Mouse (Mus musculus) MEL (cell line): ENCODE results near the gene Myo18a. TPM values are rescaled to one million over a fixed set of nuclear protein-coding genes. Genes with fewer than 3 reads are reported as not detected.

Source experiments
- DNase-seq: peaks from one replicate; pipeline ENCODE4 v3.0.0; 2011; ENCODE audit warnings: low read depth, low spot score
- H3K27ac ChIP-seq: 2 replicates; pipeline ENCODE4 v1.5.1; 2012; ENCODE audit warnings: low read depth, mild to moderate bottlenecking, control low read depth, low read length, moderate library complexity; ENCODE audit not compliant: control insufficient read depth
- H3K27me3 ChIP-seq, 2 experiments: fragments of 150-350 bp in 1 of 2; sonication (generic) in 1 of 2; 2 replicates each; pipeline ENCODE4 v1.6.1; 2012; ENCODE audit warnings: low read length in 2 of 2, mild to moderate bottlenecking in 2 of 2, improper control_type of control experiment in 1 of 2, moderate library complexity in 1 of 2; ENCODE audit not compliant: insufficient read depth in 2 of 2, control insufficient read depth in 1 of 2
- H3K36me3 ChIP-seq, 2 experiments: 2 replicates each; pipeline ENCODE4 v1.6.1; 2012 to 2014; ENCODE audit warnings: low read length in 2 of 2, improper control_type of control experiment in 1 of 2, inconsistent platforms in 1 of 2, mild to moderate bottlenecking in 1 of 2; ENCODE audit not compliant: insufficient read depth in 2 of 2, control insufficient read depth in 1 of 2
- H3K4me1 ChIP-seq, 2 experiments: fragments of 150-350 bp in 1 of 2; sonication (generic) in 1 of 2; 2 replicates each; pipeline ENCODE4 v1.6.1; 2012; ENCODE audit warnings: low read length in 2 of 2, improper control_type of control experiment in 1 of 2, mild to moderate bottlenecking in 1 of 2; ENCODE audit not compliant: insufficient read depth in 2 of 2, control insufficient read depth in 1 of 2
- H3K4me3 ChIP-seq, 2 experiments: fragments of 150-350 bp in 1 of 2; sonication (generic) in 1 of 2; 2 replicates each; pipeline ENCODE4 v1.5.1; 2012; ENCODE audit warnings: low read depth in 2 of 2, low read length in 2 of 2, mild to moderate bottlenecking in 2 of 2, moderate library complexity in 2 of 2, control low read depth in 1 of 2, improper control_type of control experiment in 1 of 2; ENCODE audit not compliant: control insufficient read depth in 1 of 2, insufficient read depth in 1 of 2
- H3K79me2 ChIP-seq: 2 replicates; pipeline ENCODE4 v1.6.1; 2012; ENCODE audit warnings: mild to moderate bottlenecking, low read length, moderate library complexity; ENCODE audit not compliant: control insufficient read depth, poor library complexity, insufficient read depth
- H3K9ac ChIP-seq: 2 replicates; pipeline ENCODE4 v1.6.1; 2012; ENCODE audit warnings: low read depth, mild to moderate bottlenecking, control low read depth, low read length, moderate library complexity; ENCODE audit not compliant: control insufficient read depth, poor library complexity, severe bottlenecking
- H3K9me3 ChIP-seq: fragments of 150-350 bp; sonication (generic); replicated peaks from 2 replicates; pipeline ENCODE4 v1.6.1; 2012; ENCODE audit warnings: mild to moderate bottlenecking, low read length, improper control_type of control experiment, moderate library complexity; ENCODE audit not compliant: insufficient read depth
- CHD1 ChIP-seq: IDR thresholded peaks from 2 replicates; pipeline ENCODE4 v1.6.1; 2012; ENCODE audit warnings: low read depth, mild to moderate bottlenecking, inconsistent platforms, low read length, improper control_type of control experiment
- CHD2 ChIP-seq: IDR thresholded peaks from 2 replicates; pipeline ENCODE4 v1.6.1; 2011; ENCODE audit warnings: low read length, improper control_type of control experiment
- E2F4 ChIP-seq: IDR thresholded peaks from 2 replicates; pipeline ENCODE4 v1.6.1; 2011; ENCODE audit warnings: low read depth, low read length, improper control_type of control experiment, borderline replicate concordance
- ELF1 ChIP-seq: IDR thresholded peaks from 2 replicates; pipeline ENCODE4 v1.6.1; 2014; ENCODE audit warnings: low read depth, mild to moderate bottlenecking, inconsistent platforms, low read length, improper control_type of control experiment, moderate library complexity
- EP300 ChIP-seq, 2 experiments: IDR thresholded peaks; 2 replicates each; pipeline ENCODE4 v1.6.1; 2011; ENCODE audit warnings: improper control_type of control experiment in 2 of 2, low read length in 2 of 2, low read depth in 1 of 2, mild to moderate bottlenecking in 1 of 2
- GABPA ChIP-seq: IDR thresholded peaks from 2 replicates; pipeline ENCODE4 v1.6.1; 2012; ENCODE audit warnings: low read depth, mild to moderate bottlenecking, inconsistent platforms, low read length, improper control_type of control experiment, moderate library complexity
- GATA1 ChIP-seq: IDR thresholded peaks from 2 replicates; pipeline ENCODE4 v1.6.1; 2011; ENCODE audit warnings: low read depth, low read length, improper control_type of control experiment
- HCFC1 ChIP-seq: IDR thresholded peaks from 2 replicates; pipeline ENCODE4 v1.6.1; 2012; ENCODE audit warnings: low read depth, mild to moderate bottlenecking, inconsistent platforms, low read length, improper control_type of control experiment, moderate library complexity
- JUND ChIP-seq: IDR thresholded peaks from 2 replicates; pipeline ENCODE4 v1.6.1; 2011; ENCODE audit warnings: low read depth, mild to moderate bottlenecking, improper control_type of control experiment, low read length
- KAT2A ChIP-seq: conservative IDR thresholded peaks from 2 replicates; pipeline ENCODE4 v1.6.1; 2012; ENCODE audit warnings: low read depth, low read length, improper control_type of control experiment, inconsistent platforms
- MAX ChIP-seq: IDR thresholded peaks from 2 replicates; pipeline ENCODE4 v1.6.1; 2011; ENCODE audit warnings: low read length, improper control_type of control experiment
- MAZ ChIP-seq: IDR thresholded peaks from 2 replicates; pipeline ENCODE4 v1.6.1; 2012; ENCODE audit warnings: low read depth, mild to moderate bottlenecking, inconsistent platforms, low read length, improper control_type of control experiment
- MEF2A ChIP-seq: IDR thresholded peaks from 2 replicates; pipeline ENCODE4 v1.6.1; 2014; ENCODE audit warnings: low read depth, mild to moderate bottlenecking, inconsistent platforms, low read length, improper control_type of control experiment; ENCODE audit not compliant: poor library complexity, insufficient replicate concordance, severe bottlenecking; ENCODE audit errors: extremely low read depth
- MXI1 ChIP-seq: IDR thresholded peaks from 2 replicates; pipeline ENCODE4 v1.6.1; 2011; ENCODE audit warnings: mild to moderate bottlenecking, low read depth, low read length, improper control_type of control experiment
- MYC ChIP-seq: IDR thresholded peaks from 2 replicates; pipeline ENCODE4 v1.6.1; 2011; ENCODE audit warnings: low read depth, mild to moderate bottlenecking, low read length, improper control_type of control experiment, moderate library complexity
- NELFE ChIP-seq: IDR thresholded peaks from 2 replicates; pipeline ENCODE4 v1.6.1; 2011; ENCODE audit warnings: low read depth, low read length, improper control_type of control experiment
- NRF1 ChIP-seq: IDR thresholded peaks from 2 replicates; pipeline ENCODE4 v1.6.1; 2014; ENCODE audit warnings: low read depth, mild to moderate bottlenecking, inconsistent platforms, low read length, improper control_type of control experiment, moderate library complexity; ENCODE audit not compliant: poor library complexity, insufficient read depth, severe bottlenecking
- POLR2A ChIP-seq, 2 experiments: IDR thresholded peaks; 2 replicates each; pipeline ENCODE4 v1.6.1; 2011 to 2012; ENCODE audit warnings: low read length in 2 of 2, mild to moderate bottlenecking in 2 of 2, control low read depth in 1 of 2, improper control_type of control experiment in 1 of 2, low read depth in 1 of 2, moderate library complexity in 1 of 2; ENCODE audit not compliant: control insufficient read depth in 1 of 2, insufficient read depth in 1 of 2, poor library complexity in 1 of 2
- POLR2AphosphoS2 ChIP-seq: IDR thresholded peaks from 2 replicates; pipeline ENCODE4 v1.6.1; 2011; ENCODE audit warnings: low read length, improper control_type of control experiment
- POLR2AphosphoS5 ChIP-seq: IDR thresholded peaks from 2 replicates; pipeline ENCODE4 v1.6.1; 2012; ENCODE audit warnings: low read depth, borderline replicate concordance, mild to moderate bottlenecking, inconsistent platforms, low read length, moderate library complexity, mixed read lengths
- RAD21 ChIP-seq: IDR thresholded peaks from 2 replicates; pipeline ENCODE4 v1.6.1; 2011; ENCODE audit warnings: mild to moderate bottlenecking, low read depth, low read length, improper control_type of control experiment
- RCOR1 ChIP-seq: IDR thresholded peaks from 2 replicates; pipeline ENCODE4 v1.6.1; 2012; ENCODE audit warnings: low read depth, mild to moderate bottlenecking, inconsistent platforms, low read length, improper control_type of control experiment
- SMC3 ChIP-seq: IDR thresholded peaks from 2 replicates; pipeline ENCODE4 v1.6.1; 2011; ENCODE audit warnings: low read depth, low read length, improper control_type of control experiment
- TAL1 ChIP-seq: IDR thresholded peaks from 2 replicates; pipeline ENCODE4 v1.6.1; 2012; ENCODE audit warnings: mild to moderate bottlenecking, inconsistent platforms, low read length, moderate library complexity, mixed read lengths
- TBP ChIP-seq: IDR thresholded peaks from 2 replicates; pipeline ENCODE4 v1.8.0; 2011; ENCODE audit warnings: low read depth, low read length, improper control_type of control experiment
- TCF12 ChIP-seq: IDR thresholded peaks from 2 replicates; pipeline ENCODE4 v1.6.1; 2014; ENCODE audit warnings: low read depth, mild to moderate bottlenecking, inconsistent platforms, low read length, improper control_type of control experiment, moderate library complexity
- UBTF ChIP-seq: IDR thresholded peaks from 2 replicates; pipeline ENCODE4 v1.6.1; 2012; ENCODE audit warnings: low read depth, mild to moderate bottlenecking, inconsistent platforms, low read length, improper control_type of control experiment, moderate library complexity, borderline replicate concordance; ENCODE audit not compliant: insufficient read depth
- USF1 ChIP-seq: IDR thresholded peaks from 2 replicates; pipeline ENCODE4 v1.6.1; 2014; ENCODE audit warnings: low read depth, mild to moderate bottlenecking, inconsistent platforms, low read length, improper control_type of control experiment, moderate library complexity
- USF2 ChIP-seq, 2 experiments: IDR thresholded peaks; 2 replicates each; pipeline ENCODE4 v1.6.1; 2011 to 2012; ENCODE audit warnings: improper control_type of control experiment in 2 of 2, low read length in 2 of 2, borderline replicate concordance in 1 of 2, inconsistent platforms in 1 of 2, low read depth in 1 of 2, mild to moderate bottlenecking in 1 of 2; ENCODE audit not compliant: insufficient read depth in 1 of 2
- ZC3H11A ChIP-seq: IDR thresholded peaks from 2 replicates; pipeline ENCODE4 v1.6.1; 2012; ENCODE audit warnings: low read depth, mild to moderate bottlenecking, inconsistent platforms, low read length, improper control_type of control experiment
- ZKSCAN1 ChIP-seq: IDR thresholded peaks from 2 replicates; pipeline ENCODE4 v1.6.1; 2012; ENCODE audit warnings: low read depth, mild to moderate bottlenecking, inconsistent platforms, low read length, improper control_type of control experiment, moderate library complexity
- ZNF384 ChIP-seq: IDR thresholded peaks from 2 replicates; pipeline ENCODE4 v1.6.1; 2012; ENCODE audit warnings: low read depth, mild to moderate bottlenecking, inconsistent platforms, low read length, improper control_type of control experiment
- polyA plus RNA-seq, 2 experiments: library from polyadenylated mRNA; stranded (reverse) in 1 of 2; unstranded in 1 of 2; fragments of >175 nt in 1 of 2; fragments of >200 nt in 1 of 2; gene quantifications; 2 replicates each; pipeline versions ENCODE4 v1.2.1 to v1.2.4; 2012; ENCODE audit warnings: low replicate concordance in 2 of 2, low read depth in 1 of 2; ENCODE audit not compliant: insufficient read length in 2 of 2, insufficient read depth in 1 of 2, missing spikeins in 1 of 2
- total RNA-seq: library from RNA; depleted of rRNA; stranded (reverse); fragments of 300-350 nt; gene quantifications from 2 replicates; pipeline ENCODE4 v1.2.3, GENCODE M21; 2012

Gene Myo18a
- total and polyA plus RNA-seq, 3 experiments: 13.1 to 18.0 TPM; not detected in 1

DNA sequence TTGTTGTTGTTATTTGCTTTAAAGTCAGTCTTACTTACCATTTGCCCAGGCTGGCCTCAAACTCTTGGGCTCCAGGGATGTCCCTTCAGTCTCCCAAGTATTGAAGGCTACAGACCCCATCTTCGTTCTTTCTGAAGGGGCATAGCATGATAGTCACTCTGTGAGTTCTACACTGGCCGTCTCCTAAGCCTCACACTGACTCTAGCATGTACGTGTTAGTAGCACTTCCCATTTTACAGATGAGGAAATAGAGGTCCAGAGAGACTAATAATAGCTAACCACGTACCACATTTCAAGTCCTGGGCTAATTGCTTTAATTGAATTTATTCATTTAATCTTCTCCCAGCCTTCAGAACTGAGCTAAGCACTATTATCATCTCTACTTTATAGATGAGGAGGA is 3.0 kb upstream of the Myo18a start:
- H3K27ac ChIP-seq: no peak overlapping the region

DNA sequence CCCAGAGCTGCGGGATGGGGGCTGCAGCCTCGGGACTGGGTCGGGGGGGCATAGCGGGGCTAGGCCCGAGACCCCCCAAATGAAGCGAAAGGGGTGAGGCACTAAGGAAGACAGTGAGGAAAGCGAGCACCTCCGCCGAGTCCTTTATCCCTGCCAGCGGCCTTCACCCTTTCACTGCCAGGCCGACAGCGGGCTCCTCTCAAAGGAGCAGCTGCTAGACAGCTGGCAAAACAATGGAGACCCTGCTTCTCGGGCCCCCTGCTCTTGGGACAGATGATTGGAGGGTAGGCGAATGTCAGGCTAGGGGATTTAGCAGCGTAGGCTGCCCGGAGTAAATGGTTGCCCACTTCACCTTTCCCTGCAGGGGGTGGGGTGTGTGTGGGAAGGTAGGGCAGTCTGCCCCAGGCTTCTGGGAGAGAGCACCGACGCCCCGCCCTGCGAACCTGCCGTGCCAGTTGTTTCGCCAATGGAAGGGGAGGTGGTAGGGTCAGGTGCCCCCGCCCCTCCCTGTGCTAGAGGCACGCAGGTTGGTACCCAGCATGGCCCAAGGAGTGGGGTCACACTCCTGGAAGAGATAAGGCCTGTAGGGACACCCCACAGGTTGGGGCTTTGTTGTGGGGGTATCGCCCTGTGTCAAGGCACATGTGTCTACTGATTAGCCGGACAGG is 761 bp downstream of the Myo18a start:
- Histone ChIP-seq H3K9ac (peak overlapping the region; percentile 89), H3K27me3 (peaks cover 0 to 7% of the 10 kb centered on the region in 2 experiments; a peak in 2 of 4 replicates), H3K36me3 (no peaks in the 10 kb centered on the region), H3K27ac (no peak overlapping the region), H3K79me2 (peaks cover 5% of the 10 kb centered on the region), H3K4me1 (peaks cover 0 to 12% of the 10 kb centered on the region in 2 experiments; a peak in 3 of 4 replicates), H3K4me3 (peak overlapping the region; percentile 80 to 98), H3K9me3 (no peaks in the 10 kb centered on the region)
- peak; percentile 62 for DNase-seq
- TF ChIP-seq UBTF: no peak
- 0 out of 4 replicates have a peak, but pooled peaks of 1 of the 2 experiments have one; percentile 11 for TF ChIP-seq POLR2A (IDR thresholded peaks at IDR 0.05; ENCODE audit: control insufficient read depth in 1 of 2, insufficient read depth in 1 of 2, low read depth in 1 of 2, low read length in 2 of 2, poor library complexity in 1 of 2)
- TF ChIP-seq SMC3: no peak
- 0 out of 2 replicates have a peak, but pooled peaks have one; percentile 10 for TF ChIP-seq ZC3H11A
- TF ChIP-seq ELF1: no peak
- no peak for TF ChIP-seq GATA1
- no peak for TF ChIP-seq JUND
- peak; percentile 66 for TF ChIP-seq MAX
- no peak for TF ChIP-seq NELFE
- TF ChIP-seq USF2 (IDR thresholded peaks at IDR 0.05; ENCODE audit: borderline replicate concordance in 1 of 2, insufficient read depth in 1 of 2, low read depth in 1 of 2, low read length in 2 of 2): no peak
- TF ChIP-seq CHD2: no peak
- TF ChIP-seq TCF12: no peak
- TF ChIP-seq KAT2A: no peak
- no peak for TF ChIP-seq TAL1
- TF ChIP-seq MXI1: no peak; the same call in 1 of the 2 replicates
- TF ChIP-seq MEF2A: no peak
- TF ChIP-seq ZKSCAN1: no peak
- TF ChIP-seq POLR2AphosphoS5: no peak
- 0 out of 2 replicates have a peak, but pooled peaks have one; percentile 44 for TF ChIP-seq USF1
- no peak for TF ChIP-seq POLR2AphosphoS2
- no peak for TF ChIP-seq TBP
- no peak for TF ChIP-seq NRF1
- TF ChIP-seq RCOR1: no peak

More for the DNA sequence above, 3.0 kb upstream of the Myo18a start:
- peaks cover 0 to 7% of the 10 kb centered on the region in 2 experiments; a peak in 2 of 4 replicates for H3K27me3 ChIP-seq
- no peak overlapping the region for H3K4me3 ChIP-seq
- H3K9ac ChIP-seq: no peak overlapping the region
- H3K79me2 ChIP-seq: peaks cover 5% of the 10 kb centered on the region
- no peaks in the 10 kb centered on the region for H3K36me3 ChIP-seq
- TF ChIP-seq NRF1 (no peak), E2F4 (no peak), GABPA (no peak), HCFC1 (no peak), ZNF384 (no peak), TCF12 (no peak), RAD21 (no peak), ZC3H11A (no peak), RCOR1 (no peak), NELFE (no peak), TAL1 (no peak), MAX (no peak), MYC (no peak), POLR2AphosphoS5 (no peak), CHD1 (no peak), USF1 (no peak), EP300 (IDR thresholded peaks at IDR 0.05; ENCODE audit: low read depth in 1 of 2, low read length in 2 of 2) (no peak), MXI1 (no peak), POLR2AphosphoS2 (no peak), MAZ (no peak)
- H3K9me3 ChIP-seq: no peaks in the 10 kb centered on the region
- H3K4me1 ChIP-seq: peaks cover 0 to 12% of the 10 kb centered on the region in 2 experiments; a peak in 2 of 4 replicates
- DNase-seq: no peak
